Mouse (Mus musculus): ENCODE measurements at regions not wholly inside any gene's neighbourhood (a gene's known extent, or its start where the extent isn't known, plus 50 kb on each side); places are given as distances from the start of the nearest gene placed in this dataset.

DNA sequence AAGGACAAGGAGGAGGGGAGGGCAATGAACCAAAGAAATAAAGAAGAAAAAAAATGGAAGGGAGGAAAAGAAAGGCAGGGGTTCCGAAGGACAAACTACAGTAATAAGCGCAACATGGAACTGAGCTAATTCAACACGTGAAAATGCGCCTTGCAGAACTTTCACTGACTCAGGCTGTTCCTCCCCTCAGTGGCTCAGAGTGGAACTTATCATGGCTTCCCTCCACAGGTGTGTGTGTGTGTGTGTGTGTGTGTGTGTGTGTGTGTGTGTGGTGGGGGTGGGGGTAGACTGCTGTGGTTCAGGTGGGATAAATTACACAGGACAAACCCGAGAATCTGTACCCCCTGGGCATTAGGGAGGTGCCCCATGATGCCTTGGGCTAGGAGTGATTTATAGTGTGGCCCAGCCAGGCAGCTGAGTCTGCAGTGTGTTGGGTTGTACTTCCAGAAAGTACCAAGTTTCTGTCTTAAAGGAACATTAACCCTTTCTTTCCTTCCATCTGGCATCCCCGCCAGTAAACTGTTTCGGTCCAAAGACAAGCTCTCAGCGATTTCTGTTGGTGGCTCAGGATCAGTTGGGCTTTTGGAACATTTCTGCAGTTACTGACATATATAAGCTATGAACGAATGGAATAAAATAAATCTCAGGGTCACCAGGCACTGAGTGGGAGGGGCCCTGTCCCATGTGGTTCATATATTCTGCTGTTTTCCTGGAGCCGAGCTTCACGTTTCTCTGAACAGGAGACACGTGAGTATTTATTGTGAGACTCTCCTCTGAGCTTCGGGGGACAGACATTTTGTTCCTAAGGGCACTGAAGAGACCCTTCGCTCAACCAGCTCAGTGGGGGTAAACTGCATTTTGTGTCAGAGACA lies 71.1 kb upstream of the Lnx1 start:
- DNase-seq (ENCODE audit: low spot score in 2 of 2): no peak

DNA sequence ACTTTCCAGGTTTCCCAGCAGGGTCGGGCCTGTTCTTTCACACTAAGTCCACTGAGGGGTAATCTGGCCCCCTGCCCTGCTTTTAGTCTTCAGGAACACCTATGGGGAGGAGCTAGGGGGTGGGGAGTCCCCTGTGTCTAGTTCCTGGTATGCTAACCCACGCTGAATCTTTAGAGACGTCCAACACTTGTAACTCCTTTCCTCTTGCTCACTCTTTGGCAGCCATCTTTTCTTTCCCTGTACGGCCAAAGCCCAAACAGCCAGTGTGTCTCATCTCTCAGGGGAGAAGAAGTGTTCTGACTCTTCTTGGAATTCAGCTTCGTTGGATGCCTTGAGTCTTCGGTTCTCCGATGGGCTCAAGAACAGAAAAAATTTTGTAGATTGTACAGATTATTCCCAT lies 68.4 kb upstream of the Lnx1 start:
- no peak for DNase-seq (ENCODE audit: low spot score in 2 of 2)

DNA sequence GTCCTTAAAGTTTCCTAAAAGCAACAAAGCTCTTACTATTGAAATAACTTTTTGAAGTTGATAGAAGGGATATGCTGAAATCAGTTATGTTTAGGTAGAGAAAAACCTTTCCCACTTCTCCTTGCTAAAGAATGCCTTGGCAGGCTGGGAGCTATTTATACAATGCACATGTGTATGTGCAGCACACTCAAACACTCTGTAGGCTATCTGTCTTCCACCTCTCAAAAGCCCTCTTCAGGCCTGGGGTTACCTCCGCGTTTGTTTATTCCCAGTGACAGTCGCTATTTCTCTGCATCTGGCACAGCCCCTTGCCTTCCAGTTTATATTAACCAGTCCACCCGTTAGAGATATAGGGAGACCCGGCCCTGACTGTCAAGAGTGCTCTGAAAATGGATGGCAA lies 66.3 kb upstream of the Lnx1 start:
- DNase-seq (ENCODE audit: low spot score in 2 of 2): no peak

DNA sequence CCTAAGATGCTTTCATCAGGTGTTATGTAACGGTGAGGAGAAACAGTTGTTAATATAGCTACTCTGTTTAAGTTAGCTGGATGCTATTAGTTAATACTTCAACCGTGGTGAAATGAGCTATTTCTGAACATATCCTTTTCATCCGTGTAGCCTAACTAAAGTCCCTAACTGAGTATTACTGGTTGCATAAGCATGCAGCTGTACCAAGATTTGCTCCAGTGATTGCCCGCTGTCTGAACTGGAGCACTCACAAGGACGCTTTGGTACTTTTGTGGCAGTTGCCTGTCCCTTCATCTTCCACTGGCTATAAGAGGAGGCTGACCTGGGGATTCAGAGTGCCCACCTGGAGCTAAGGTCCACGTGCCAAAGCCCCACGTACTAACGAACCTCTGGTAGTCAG lies 65.3 kb upstream of the Lnx1 start:
- DNase-seq (ENCODE audit: low spot score in 2 of 2): no peak

DNA sequence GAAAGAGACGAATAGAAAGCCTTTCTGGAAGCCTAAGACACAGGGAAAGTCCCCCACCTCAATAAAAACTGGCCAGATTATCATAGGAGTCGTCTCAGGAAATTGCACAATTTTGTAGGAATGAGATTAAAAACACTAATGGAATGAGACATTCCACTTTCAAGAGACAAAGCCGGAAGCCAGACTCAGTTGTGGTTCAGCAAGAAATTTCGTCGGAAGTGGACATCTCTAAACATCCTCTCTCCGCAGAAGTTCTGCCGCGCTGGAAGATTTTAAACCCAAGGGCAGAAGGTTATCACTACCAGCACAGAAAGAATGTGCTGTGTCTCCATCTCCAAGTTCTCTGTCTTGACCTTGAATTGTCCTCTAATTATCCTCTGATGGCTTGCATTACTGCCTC lies 63.5 kb upstream of the Lnx1 start:
- no peak for DNase-seq (ENCODE audit: low spot score in 2 of 2)

DNA sequence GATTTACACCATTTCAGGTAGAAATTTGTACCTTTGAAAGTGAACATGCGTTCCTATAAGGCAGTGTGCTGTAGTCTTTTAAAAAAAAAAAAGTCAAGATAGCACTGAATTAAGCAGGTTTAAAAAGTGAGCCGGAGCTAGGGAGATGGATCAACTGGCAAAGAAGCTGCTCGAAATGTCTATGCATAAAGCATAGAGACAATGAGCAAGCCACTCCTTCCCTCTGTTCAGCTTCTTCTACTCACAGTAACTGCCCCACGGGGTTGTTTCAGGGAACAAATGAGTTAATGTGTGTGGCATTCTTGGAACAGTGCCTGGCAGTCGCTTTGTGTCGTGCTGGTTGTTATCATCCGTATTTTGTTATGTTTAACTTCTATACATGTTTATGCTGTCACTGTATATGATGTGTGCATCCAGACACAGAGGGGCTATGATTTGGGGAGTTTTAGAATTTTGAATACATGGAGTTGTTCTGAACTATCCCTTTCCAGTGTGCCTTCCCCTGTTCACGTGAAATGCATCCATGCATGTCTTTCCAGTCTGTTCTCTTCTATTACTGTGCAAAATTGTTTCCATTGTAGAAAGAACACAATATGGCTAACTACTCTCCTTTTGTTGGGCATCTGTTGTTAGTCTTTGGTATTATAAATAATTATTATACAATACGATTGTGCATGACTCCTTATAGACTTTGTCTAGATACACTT lies 62.5 kb upstream of the Lnx1 start:
- DNase-seq (ENCODE audit: low spot score in 2 of 2): no peak

DNA sequence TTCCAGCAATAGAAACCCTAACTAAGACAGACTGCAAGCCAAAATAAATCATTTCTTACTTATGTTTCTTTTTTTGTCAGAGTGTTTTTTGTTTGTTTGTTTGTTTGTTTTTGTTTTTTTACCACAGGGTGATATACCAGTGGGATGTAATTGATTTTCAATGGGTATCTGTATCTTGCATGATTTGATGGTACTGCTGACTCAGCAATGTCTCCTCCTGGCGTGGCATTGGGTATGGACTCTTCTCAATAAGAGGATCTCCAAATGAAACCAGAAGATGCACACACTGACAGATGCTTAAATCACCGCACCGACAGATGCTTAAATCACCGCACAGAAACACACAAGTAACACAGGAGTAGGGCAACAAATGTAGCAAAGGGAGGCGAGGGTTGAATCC lies 54.8 kb upstream of the Lnx1 start:
- DNase-seq (ENCODE audit: low spot score in 2 of 2): no peak

DNA sequence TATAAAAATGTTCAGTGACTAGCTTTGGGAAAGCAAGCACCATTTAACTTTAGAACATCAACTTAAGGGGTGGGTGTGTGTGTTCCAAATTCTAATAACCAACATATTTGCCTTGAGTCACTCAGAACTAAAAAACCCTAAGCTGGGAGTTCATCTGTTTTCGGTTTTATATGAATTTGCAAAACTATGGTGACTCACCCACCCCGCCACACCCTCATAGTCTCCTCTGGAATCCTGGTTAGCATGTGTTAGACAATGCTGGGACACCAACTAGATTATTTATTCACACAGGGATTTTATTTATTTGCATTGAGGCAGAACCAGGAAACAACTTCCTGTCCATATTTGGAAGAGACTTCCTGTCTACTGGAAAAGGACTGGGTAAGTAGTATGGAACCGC lies 50.2 kb upstream of the Lnx1 start:
- DNase-seq (ENCODE audit: low spot score in 2 of 2): no peak

All from layer of hippocampus, adult 8-10 months (tissue).